In the genomic region with DNA sequence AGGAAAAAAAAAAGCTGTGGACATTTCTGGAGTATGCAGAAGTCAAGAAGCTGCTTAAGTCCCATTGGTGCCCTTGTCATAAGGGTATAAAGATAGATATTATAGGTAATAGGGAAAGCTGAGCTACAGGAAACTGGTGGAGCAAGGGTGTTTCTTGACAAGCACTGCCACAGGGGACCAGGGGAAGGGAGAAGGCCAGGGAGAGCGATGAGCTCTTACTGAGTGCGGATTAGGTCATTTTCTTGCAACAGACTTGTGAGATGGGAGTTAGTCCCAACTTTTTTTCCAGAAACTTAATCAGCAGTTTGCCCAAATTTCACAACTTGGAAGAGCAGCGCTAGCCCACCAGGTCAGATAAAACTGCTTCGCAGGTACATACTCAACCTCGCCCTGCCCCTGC, we compare ENCODE assay signal across 21 mouse cellular contexts. TPM values are rescaled to one million over a fixed set of nuclear protein-coding genes. Genes with fewer than 3 reads are reported as not detected.
DNase-seq lines count a peak whose midpoint lies in the region; ATAC-seq and TF ChIP-seq lines count a peak whose summit lies in the region.
"Had no signal": no experiment of that assay in that cellular context is flagged by ENCODE, and none has a peak within 500 bp of the region (broad histone marks: within the 10 kb centered on the region; RNA-seq: fewer than 3 reads in every experiment).

No protein-coding gene starts in this region.

- TF ChIP-seq EP300 in lung, postnatal 0 days (IDR thresholded peaks at IDR 0.05) = no peak
- no peak for TF ChIP-seq EP300 in stomach, postnatal 0 days (optimal IDR thresholded peaks at IDR 0.05)

- TF ChIP-seq CTCF in lung, postnatal 0 days (IDR thresholded peaks at IDR 0.05) = no peak
- TF ChIP-seq CTCF in stomach, postnatal 0 days (IDR thresholded peaks at IDR 0.05; ENCODE audit: low read depth) = no peak

- H3K9me3 ChIP-seq in forebrain, embryonic 10.5 days = no peaks in the 10 kb centered on the region
- no peaks in the 10 kb centered on the region for H3K9me3 ChIP-seq in forebrain, embryonic 15.5 days
- H3K9me3 ChIP-seq in lung, postnatal 0 days (ENCODE audit: low read length) = no peaks in the 10 kb centered on the region
- H3K9me3 ChIP-seq in heart, embryonic 14.5 days (ENCODE audit: control insufficient read depth, low read length) = no peaks in the 10 kb centered on the region
- no peaks in the 10 kb centered on the region for H3K9me3 ChIP-seq in stomach, postnatal 0 days (ENCODE audit: control insufficient read depth, low read length)
- H3K9me3 ChIP-seq: lung, embryonic 15.5 days; midbrain, embryonic 15.5 days; stomach, embryonic 15.5 days had no signal

- no peaks in the 10 kb centered on the region for H3K36me3 ChIP-seq in forebrain, embryonic 10.5 days (replicated peaks)
- no peaks in the 10 kb centered on the region for H3K36me3 ChIP-seq in forebrain, embryonic 15.5 days
- no peaks in the 10 kb centered on the region for H3K36me3 ChIP-seq in lung, postnatal 0 days (ENCODE audit: insufficient read depth, low read length)
- no peaks in the 10 kb centered on the region for H3K36me3 ChIP-seq in heart, embryonic 14.5 days (ENCODE audit: control insufficient read depth, insufficient read depth, low read length)
- no peaks in the 10 kb centered on the region for H3K36me3 ChIP-seq in stomach, postnatal 0 days (ENCODE audit: control insufficient read depth, insufficient read depth, low read length)
- H3K36me3 ChIP-seq: lung, embryonic 15.5 days; midbrain, embryonic 15.5 days; stomach, embryonic 15.5 days had no signal

- peaks cover 44% of the 10 kb centered on the region for H3K4me1 ChIP-seq in forebrain, embryonic 10.5 days
- peaks cover 28% of the 10 kb centered on the region for H3K4me1 ChIP-seq in forebrain, embryonic 15.5 days
- peaks cover 15% of the 10 kb centered on the region; the same call in 1 of the 2 replicates for H3K4me1 ChIP-seq in lung, postnatal 0 days (ENCODE audit: insufficient read depth, low read depth, low read length)
- peaks cover 10 to 24% of the 10 kb centered on the region in 2 experiments for H3K4me1 ChIP-seq in heart, embryonic 14.5 days (ENCODE audit: control insufficient read depth in 2 of 2, insufficient read depth in 2 of 2, low read length in 2 of 2)
- H3K4me1 ChIP-seq in stomach, postnatal 0 days (replicated peaks; ENCODE audit: control insufficient read depth, insufficient read depth) = peaks cover 2% of the 10 kb centered on the region; the same call in 1 of the 2 replicates

- no peak overlapping the region for H3K9ac ChIP-seq in forebrain, embryonic 15.5 days (replicated peaks)
- H3K9ac ChIP-seq in lung, postnatal 0 days (replicated peaks; ENCODE audit: low read depth) = no peak overlapping the region
- H3K9ac ChIP-seq in heart, embryonic 14.5 days (ENCODE audit: low read length) = no peak overlapping the region
- H3K9ac ChIP-seq in stomach, postnatal 0 days (ENCODE audit: low read length) = no peak overlapping the region
- H3K9ac ChIP-seq: lung, embryonic 15.5 days; midbrain, embryonic 15.5 days; stomach, embryonic 15.5 days had no signal

- H3K27me3 ChIP-seq in forebrain, embryonic 10.5 days (ENCODE audit: poor library complexity, severe bottlenecking) = peaks cover 55% of the 10 kb centered on the region
- peaks cover 43% of the 10 kb centered on the region for H3K27me3 ChIP-seq in forebrain, embryonic 15.5 days
- H3K27me3 ChIP-seq in lung, postnatal 0 days (replicated peaks; ENCODE audit: insufficient read depth, low read length) = peaks cover 34% of the 10 kb centered on the region; the same call in 1 of the 2 replicates
- peaks cover 7% of the 10 kb centered on the region; the same call in 1 of the 2 replicates for H3K27me3 ChIP-seq in heart, embryonic 14.5 days (ENCODE audit: control insufficient read depth, insufficient read depth, low read length)
- peaks cover 2% of the 10 kb centered on the region; the same call in 1 of the 2 replicates for H3K27me3 ChIP-seq in stomach, postnatal 0 days (ENCODE audit: control insufficient read depth, insufficient read depth, low read length)

- no peak for ATAC-seq in forebrain, embryonic 15.5 days (replicated peaks)
- ATAC-seq in lung, postnatal 0 days = no peak
- ATAC-seq in heart, embryonic 14.5 days (ENCODE audit: insufficient number of reproducible peaks, insufficient read depth, low FRiP score, low read depth) = no peak
- no peak for ATAC-seq in stomach, postnatal 0 days (ENCODE audit: low FRiP score, low TSS enrichment)
- ATAC-seq: forebrain, embryonic 14.5 days; intestine, embryonic 16.5 days; midbrain, embryonic 15.5 days; Patski had no signal

- 17% methylated on average over 5 of the region's 5 CpGs for WGBS in forebrain, embryonic 10.5 days
- 37% methylated on average over 5 of the region's 5 CpGs for WGBS in forebrain, embryonic 15.5 days
- WGBS in lung, postnatal 0 days = 16% methylated on average over 5 of the region's 5 CpGs
- 52% methylated on average over 5 of the region's 5 CpGs for WGBS in heart, embryonic 14.5 days
- 42% methylated on average over 5 of the region's 5 CpGs for WGBS in stomach, postnatal 0 days

- H3K4me2 ChIP-seq in forebrain, embryonic 15.5 days (replicated peaks) = no peak overlapping the region
- H3K4me2 ChIP-seq in lung, postnatal 0 days (replicated peaks; ENCODE audit: low read depth, low read length) = no peak overlapping the region
- peak overlapping the region; percentile 94 for H3K4me2 ChIP-seq in heart, embryonic 14.5 days (ENCODE audit: low read length)
- H3K4me2 ChIP-seq in stomach, postnatal 0 days (replicated peaks; ENCODE audit: low read depth) = peak overlapping the region; percentile 20; the same call in 1 of the 2 replicates
- H3K4me2 ChIP-seq: liver, embryonic 11.5 days; lung, embryonic 15.5 days had no signal

- no peak for DNase-seq in forebrain, embryonic 10.5 days (ENCODE audit: extremely low spot score, low spot score)
- DNase-seq in lung, postnatal 0 days (ENCODE audit: low spot score) = peak; percentile 15
- no peak for DNase-seq in lung, postnatal 36 days
- no peak for DNase-seq in stomach, postnatal 0 days (ENCODE audit: low spot score)
- DNase-seq in testis, postnatal 10 days (ENCODE audit: low spot score) = no peak
- no peak for DNase-seq in kidney, postnatal 4 days
- DNase-seq: cerebellum, adult 2 months; kidney, postnatal 14 days; layer of hippocampus, adult 9-11 months; right cerebral cortex, adult 18-20 months; spleen, adult 18-20 months; thymus, postnatal 14 days had no signal

- no peak overlapping the region for H3K27ac ChIP-seq in forebrain, embryonic 10.5 days
- H3K27ac ChIP-seq in forebrain, embryonic 15.5 days (replicated peaks) = no peak overlapping the region
- H3K27ac ChIP-seq in lung, postnatal 0 days (ENCODE audit: low read length) = no peak overlapping the region
- no peak overlapping the region for H3K27ac ChIP-seq in heart, embryonic 14.5 days (replicated peaks in 1 of 2; ENCODE audit: control insufficient read depth in 1 of 2, insufficient read depth in 1 of 2, low read depth in 2 of 2, low read length in 2 of 2)
- H3K27ac ChIP-seq in stomach, postnatal 0 days (replicated peaks) = no peak overlapping the region
- H3K27ac ChIP-seq: lung, embryonic 15.5 days; midbrain, embryonic 15.5 days; stomach, embryonic 15.5 days had no signal

- peak overlapping the region; percentile 75; the same call in 1 of the 2 replicates for H3K4me3 ChIP-seq in forebrain, embryonic 10.5 days
- H3K4me3 ChIP-seq in forebrain, embryonic 15.5 days = no peak overlapping the region
- H3K4me3 ChIP-seq in lung, postnatal 0 days (ENCODE audit: low read depth, low read length) = no peak overlapping the region
- H3K4me3 ChIP-seq in heart, embryonic 14.5 days (ENCODE audit: control insufficient read depth in 1 of 2, insufficient read depth in 1 of 2, low read depth in 1 of 2, low read length in 2 of 2) = no peak overlapping the region
- no peak overlapping the region for H3K4me3 ChIP-seq in stomach, postnatal 0 days (ENCODE audit: low read depth, low read length)
- H3K4me3 ChIP-seq: lung, embryonic 15.5 days; midbrain, embryonic 15.5 days; stomach, embryonic 15.5 days had no signal

RNA-seq across cellular contexts. Expression of a gene that starts 1.9 kb away (rescaled TPM):
- polyA plus RNA-seq in forebrain, embryonic 10.5 days (2016; fragmentation: Nextera tagmentation; extraction: Ambion mirVana) = 0.52 and 0.58 TPM in 2 replicates
- 1.5 TPM in 2 replicates for polyA plus RNA-seq in forebrain, embryonic 15.5 days (2015; fragmentation: Nextera tagmentation; extraction: Ambion mirVana)
- 0.19 and 0.25 TPM in 2 replicates for polyA plus RNA-seq in lung, postnatal 0 days (2015; fragmentation: Nextera tagmentation; extraction: Ambion mirVana)
- polyA plus RNA-seq in heart, embryonic 14.5 days (2014; fragmentation: Nextera tagmentation; extraction: Ambion mirVana) = 2.0 and 2.5 TPM in 2 replicates
- polyA plus RNA-seq in stomach, postnatal 0 days (2015; fragmentation: Nextera tagmentation; extraction: Ambion mirVana) = 1.1 and 1.3 TPM in 2 replicates

Comparison
In these comparisons a context has a peak if more than half of its experiments do, and no peak if none do; other contexts are left out.
1. H3K4me2 ChIP-seq: peak in heart, embryonic 14.5 days (single experiment) and stomach, postnatal 0 days (single experiment); none in forebrain, embryonic 15.5 days (single experiment) and lung, postnatal 0 days (single experiment).